Mouse (Mus musculus): Measurements from ENCODE around the gene Abcb8.
A peak's percentile ranks its signal among the peaks of the same experiment; 100 is the strongest.
"Not testable (repeated sequence)": the region's sequence is repeated elsewhere in the genome, so short reads cannot be mapped to it uniquely, and the experiment has no call there.

Gene Abcb8

GRCm38 (mm10) chr5:24394165-24394894, 867 bp downstream of the Abcb8 start:
- peak; percentile 92 for DNase-seq (ENCODE audit: low spot score)

DNA sequence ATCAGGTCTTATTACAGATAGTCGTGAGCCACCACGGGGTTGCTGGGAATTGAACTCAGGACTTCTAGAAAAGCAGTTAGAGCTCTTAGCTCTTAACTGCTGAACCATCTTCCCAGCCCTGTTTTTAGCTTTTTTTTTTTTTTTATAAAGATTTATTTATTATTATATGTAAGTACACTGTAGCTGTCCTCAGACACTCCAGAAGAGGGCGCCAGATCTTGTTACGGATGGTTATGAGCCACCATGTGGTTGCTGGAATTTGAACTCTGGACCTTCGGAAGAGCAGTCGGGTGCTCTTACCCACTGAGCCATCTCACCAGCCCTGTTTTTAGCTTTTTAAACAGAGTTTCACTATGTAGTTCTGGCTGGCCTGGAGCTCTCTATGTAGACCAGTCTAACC, 2.8 kb downstream of the Abcb8 start:
- DNase-seq (ENCODE audit: low spot score): not testable (repeated sequence)

DNA sequence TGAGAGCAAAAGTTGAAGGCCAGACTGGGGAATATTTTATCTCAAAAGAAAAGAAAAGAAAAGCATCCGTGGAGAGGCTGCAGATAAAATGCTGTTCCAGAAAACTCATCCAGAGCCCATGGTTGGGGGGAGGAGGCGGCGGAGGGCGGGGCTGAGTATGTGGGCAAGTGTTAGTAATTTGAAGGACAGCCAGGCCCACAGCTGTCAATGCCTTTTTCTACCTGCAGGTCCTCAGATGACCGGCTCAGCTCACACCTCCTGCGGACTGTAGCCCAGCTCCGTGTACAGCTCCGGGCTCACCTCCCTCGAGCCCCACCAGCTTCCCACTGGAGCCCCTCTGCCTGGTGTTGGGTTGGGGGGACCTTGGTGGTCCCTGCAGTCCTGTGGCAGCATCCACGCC, 6.2 kb downstream of the Abcb8 start:
- no peak for DNase-seq (ENCODE audit: low spot score)

DNA sequence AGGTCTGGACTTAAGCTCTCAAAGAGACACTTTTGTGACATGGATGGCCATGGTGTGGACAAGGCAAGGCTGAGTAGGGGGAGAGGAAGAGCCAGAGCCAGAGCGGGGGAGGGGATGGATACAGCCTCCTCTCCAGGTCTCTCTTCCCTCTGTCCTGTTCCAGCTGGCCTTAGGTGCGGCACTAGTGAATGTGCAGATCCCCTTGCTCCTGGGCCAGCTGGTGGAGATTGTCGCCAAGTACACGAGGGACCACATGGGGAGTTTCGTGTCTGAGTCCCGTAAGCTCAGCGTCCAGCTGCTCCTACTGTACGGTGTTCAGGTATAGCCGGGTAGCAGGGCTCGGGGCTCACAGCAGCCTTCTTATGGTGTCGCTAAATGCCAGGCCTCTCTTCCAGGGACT, 6.9 kb downstream of the Abcb8 start:
- DNase-seq (ENCODE audit: low spot score): no peak

- DNase-seq (ENCODE audit: low spot score): no peak
Observed at GRCm38 (mm10) chr5:24400911-24401605, 7.6 kb downstream of the Abcb8 start.

DNA sequence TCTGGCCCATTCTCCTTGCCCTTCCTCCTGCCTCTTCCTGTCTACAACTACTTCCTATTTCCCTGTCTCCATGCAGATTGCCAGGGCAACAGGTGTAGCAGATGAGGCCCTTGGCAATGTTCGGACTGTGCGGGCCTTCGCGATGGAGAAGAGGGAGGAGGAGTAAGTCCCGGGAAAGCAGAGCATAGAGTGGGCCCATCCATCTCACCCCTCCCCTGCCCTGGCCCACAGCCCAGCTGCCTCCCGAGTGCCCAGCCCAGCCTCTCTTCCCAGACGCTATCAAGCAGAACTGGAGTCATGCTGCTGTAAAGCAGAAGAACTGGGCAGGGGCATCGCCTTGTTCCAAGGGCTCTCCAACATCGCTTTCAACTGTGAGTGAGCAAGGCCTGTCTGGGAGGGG, 8.5 kb downstream of the Abcb8 start:
- no peak for DNase-seq (ENCODE audit: low spot score)

DNA sequence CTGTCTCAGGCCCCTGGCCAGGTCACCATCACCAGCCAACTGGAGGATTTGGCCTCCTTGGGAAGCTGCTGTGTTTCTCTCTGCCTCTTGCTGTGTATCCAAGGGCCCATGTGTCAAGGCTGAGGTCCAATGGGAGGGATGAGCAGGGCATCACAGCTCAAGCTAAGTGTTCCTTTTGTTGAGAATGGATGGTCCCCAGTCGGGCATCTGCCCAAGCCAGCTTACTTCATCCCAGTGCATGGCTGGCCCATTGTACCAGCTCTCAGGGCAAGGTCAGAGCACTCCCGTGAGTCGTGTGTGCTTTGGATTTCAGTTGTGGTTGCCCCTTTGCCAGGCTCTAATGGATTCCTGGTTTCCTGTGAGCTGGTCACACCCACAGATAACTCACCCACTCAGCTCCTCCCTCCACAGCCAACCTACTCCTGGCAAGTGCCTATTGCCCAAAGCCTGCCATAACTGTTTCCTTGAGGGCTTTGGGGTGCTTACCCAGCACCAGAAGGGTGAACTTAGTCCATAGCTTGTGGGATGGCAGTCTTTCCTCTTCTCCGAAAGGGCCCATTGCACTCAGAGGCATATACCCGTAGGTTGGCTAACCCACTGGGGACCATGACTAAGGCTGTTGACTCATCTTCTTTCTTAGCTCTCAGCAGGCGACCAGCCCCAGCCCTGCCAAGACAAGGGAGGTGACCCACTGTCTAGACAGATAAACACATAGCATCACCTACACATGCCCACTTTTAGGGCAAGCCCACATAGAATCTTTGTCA, 11.3 kb downstream of the Abcb8 start:
- DNase-seq (ENCODE audit: low spot score): no peak

- DNase-seq (ENCODE audit: low spot score): no peak
Observed at GRCm38 (mm10) chr5:24405389-24405876, 12.0 kb downstream of the Abcb8 start.

GRCm38 (mm10) chr5:24408651-24409050, 15.2 kb downstream of the Abcb8 start:
- no peak for DNase-seq (ENCODE audit: low spot score)

- DNase-seq (ENCODE audit: low spot score): no peak
Observed at GRCm38 (mm10) chr5:24409466-24409865, 16.0 kb downstream of the Abcb8 start.

- DNase-seq (ENCODE audit: low spot score): no peak
Observed at GRCm38 (mm10) chr5:24412063-24412462, 18.6 kb downstream of the Abcb8 start.

DNA sequence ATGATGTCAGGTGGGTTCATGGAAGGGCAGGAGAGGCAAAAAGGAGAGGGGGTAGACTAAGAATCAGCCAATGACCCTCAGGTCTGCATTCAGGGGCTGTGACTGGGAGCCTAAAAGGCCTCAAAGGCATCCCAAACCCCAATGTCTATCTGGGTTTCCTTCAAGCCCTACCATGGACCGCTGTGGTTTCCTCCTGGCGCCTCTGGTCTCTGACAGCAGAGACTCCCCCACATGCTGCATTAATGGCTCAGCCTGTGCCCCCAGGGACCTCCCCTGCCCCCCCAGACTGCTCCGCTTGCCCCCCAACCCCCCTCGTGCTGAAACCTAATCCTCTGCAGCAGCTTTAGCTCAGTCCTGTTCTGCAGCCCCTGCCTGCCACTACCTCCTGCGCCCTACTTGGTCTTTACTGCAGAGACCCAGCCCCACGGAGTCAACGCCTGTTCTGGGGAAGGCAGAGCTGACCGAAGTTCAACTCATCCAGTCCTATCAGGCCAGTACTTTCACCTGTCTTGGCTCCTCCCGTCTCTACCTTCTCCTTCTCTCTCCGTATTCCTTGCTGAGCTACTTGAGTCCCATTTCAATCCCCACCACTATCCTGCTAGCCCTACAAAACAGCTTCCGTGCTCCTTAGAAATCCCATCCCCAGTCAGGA, 19.7 kb downstream of the Abcb8 start, which contains the start of gene Asic3:
Gene Asic3 (plus strand): TSS at position 351 of the 652 bp plus-strand sequence.
- no peak for DNase-seq (ENCODE audit: low spot score)

GRCm38 (mm10) chr5:24413938-24414337, 20.5 kb downstream of the Abcb8 start:
- DNase-seq (ENCODE audit: low spot score): no peak

GRCm38 (mm10) chr5:24416222-24416736, 22.8 kb downstream of the Abcb8 start:
- peak; percentile 63 for DNase-seq (ENCODE audit: low spot score)

GRCm38 (mm10) chr5:24417587-24417986, 24.1 kb downstream of the Abcb8 start:
- no peak for DNase-seq (ENCODE audit: low spot score)

- no peak for DNase-seq (ENCODE audit: low spot score)
Observed at GRCm38 (mm10) chr5:24420381-24420780, 26.9 kb downstream of the Abcb8 start.

DNA sequence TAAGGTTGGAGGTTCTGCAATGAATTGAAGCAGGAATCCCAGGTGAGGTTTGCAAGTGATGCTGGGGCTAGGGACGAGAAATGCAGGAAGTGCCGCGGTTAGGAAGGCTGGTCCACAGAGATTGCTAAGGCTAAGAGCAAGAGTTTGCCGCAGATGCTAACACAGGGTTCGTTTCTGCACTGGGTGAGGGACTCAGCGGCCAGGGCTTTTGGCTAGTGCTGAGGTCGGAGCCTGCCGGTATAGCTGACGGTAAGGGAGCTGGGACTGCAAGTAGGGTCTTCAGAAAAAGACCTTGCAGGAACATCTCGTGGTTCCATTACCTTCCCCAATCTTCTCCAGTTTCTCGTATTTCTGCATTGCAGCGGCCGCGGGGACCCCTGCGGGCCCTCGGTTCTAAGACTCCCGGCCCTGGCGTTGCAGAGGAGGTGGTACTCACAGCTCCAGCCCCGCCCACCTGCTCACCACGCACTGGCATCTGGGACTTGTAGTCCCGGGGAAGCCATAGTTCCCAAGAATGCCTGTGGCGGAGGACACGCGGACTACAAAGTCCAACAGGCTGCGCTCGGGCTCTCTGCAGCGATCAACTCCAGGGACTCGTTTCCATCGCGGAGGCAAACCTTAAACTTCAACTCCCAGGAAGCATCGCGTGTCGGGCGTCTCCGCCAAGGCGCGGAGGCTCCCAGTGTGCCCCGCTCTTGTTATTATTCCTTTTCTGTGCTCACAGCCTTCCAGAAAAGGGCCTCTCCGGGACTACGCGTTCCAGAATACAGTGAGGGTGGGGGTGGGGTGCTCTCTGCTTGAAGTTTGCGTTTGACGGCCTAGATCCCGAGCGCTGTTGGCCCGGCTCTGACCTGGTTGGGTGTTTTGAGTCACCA, 29.9 kb downstream of the Abcb8 start, which contains the start of the genes Cdk5 and Slc4a2:
Gene Cdk5 (minus strand): TSS at position 402 of the 875 bp plus-strand sequence.
Gene Slc4a2 (plus strand): TSS at position 709 of the 875 bp plus-strand sequence.
- peak; percentile 99 for DNase-seq (ENCODE audit: low spot score)

- DNase-seq (ENCODE audit: low spot score): peak; percentile 37
Observed at GRCm38 (mm10) chr5:24424004-24424781, 30.7 kb downstream of the Abcb8 start.

DNA sequence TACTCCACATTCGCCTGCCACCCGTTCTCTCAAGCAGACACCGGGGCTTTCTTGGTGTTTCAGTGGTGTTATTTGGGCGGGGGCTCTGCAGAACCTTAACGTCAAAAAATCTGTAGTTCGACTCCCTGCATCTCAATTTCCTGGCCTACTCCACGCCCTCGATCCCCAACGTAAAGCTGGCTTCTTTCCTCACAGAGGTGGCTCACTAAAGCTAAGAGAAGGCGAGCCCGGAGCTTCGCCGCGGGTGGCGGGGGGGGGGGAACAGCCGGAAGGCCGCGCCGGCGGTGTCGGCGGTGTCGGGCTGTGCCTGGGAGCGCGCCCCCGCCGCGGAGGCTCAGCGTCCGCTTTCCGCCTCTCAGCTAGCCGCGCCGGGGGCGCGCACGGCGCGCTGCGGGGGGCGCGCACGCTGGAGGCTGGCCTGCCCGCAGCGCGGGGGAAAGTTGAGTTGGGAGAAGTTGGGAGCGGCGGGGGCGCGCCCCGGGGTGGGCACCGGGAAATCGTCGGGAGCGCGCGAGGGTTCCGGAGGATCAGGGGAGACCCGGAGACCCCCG, 31.5 kb downstream of the Abcb8 start:
- DNase-seq (ENCODE audit: low spot score): peak; percentile 84

Data from urinary bladder, postnatal 14 days (tissue).